Mouse (Mus musculus) liver, postnatal 0 days (tissue): ENCODE data around the gene Col5a2. TPM values are rescaled to one million over a fixed set of nuclear protein-coding genes. Genes with fewer than 3 reads are reported as not detected.
A peak's percentile ranks its signal among the peaks of the same experiment; 100 is the strongest.
"Not testable (repeated sequence)": the region's sequence is repeated elsewhere in the genome, so short reads cannot be mapped to it uniquely, and the experiment has no call there.

Source experiments
- ATAC-seq: fragments of 200-750 bp; cut with Nextera tagmentation; 2 replicates; pipeline ENCODE4 v1.8.0; 2017; ENCODE audit warnings: mild to moderate bottlenecking, moderate library complexity
- DNase-seq: peaks from one replicate; pipeline ENCODE4 v3.0.0-alpha.2; 2016
- H3K27ac ChIP-seq: fragments of 300-500 bp; sonication (generic); 2 replicates; pipeline ENCODE4 v1.5.1; 2014; ENCODE audit warnings: antibody characterized with exemption, moderate library complexity, mild to moderate bottlenecking, low read depth
- H3K27me3 ChIP-seq: fragments of 300-500 bp; sonication (generic); 2 replicates; pipeline ENCODE4 v1.6.1; 2014; ENCODE audit warnings: low read length, control low read depth, mixed read lengths; ENCODE audit not compliant: insufficient read depth
- H3K36me3 ChIP-seq: fragments of 300-500 bp; sonication (generic); replicated peaks from 2 replicates; pipeline ENCODE4 v1.6.1; 2014; ENCODE audit warnings: mild to moderate bottlenecking, control low read depth, low read length, moderate library complexity, mixed read lengths; ENCODE audit not compliant: insufficient read depth
- H3K4me1 ChIP-seq: fragments of 300-500 bp; sonication (generic); 2 replicates; pipeline ENCODE4 v1.6.1; 2014; ENCODE audit warnings: antibody characterized with exemption, mild to moderate bottlenecking, control low read depth; ENCODE audit not compliant: insufficient read depth
- H3K4me2 ChIP-seq: fragments of 300-500 bp; sonication (generic); 2 replicates; pipeline ENCODE4 v1.6.1; 2014; ENCODE audit warnings: low read depth, mild to moderate bottlenecking, low read length, moderate library complexity, mixed read lengths
- H3K4me3 ChIP-seq: fragments of 300-500 bp; sonication (generic); 2 replicates; pipeline ENCODE4 v1.5.1; 2014; ENCODE audit warnings: low read depth, low read length
- H3K9ac ChIP-seq: fragments of 300-500 bp; sonication (generic); replicated peaks from 2 replicates; pipeline ENCODE4 v1.6.1; 2014; ENCODE audit warnings: mild to moderate bottlenecking, moderate library complexity
- H3K9me3 ChIP-seq: fragments of 300-500 bp; sonication (generic); 2 replicates; pipeline ENCODE4 v1.6.1; 2016; ENCODE audit warnings: mild to moderate bottlenecking, control low read depth, low read length, mixed read lengths
- CTCF ChIP-seq: sonication (generic); IDR thresholded peaks from 2 replicates; pipeline ENCODE4 v1.5.1; 2016; ENCODE audit warnings: antibody characterized with exemption, low read depth
- EP300 ChIP-seq: IDR thresholded peaks from 2 replicates; pipeline ENCODE4 v1.6.1; 2016; ENCODE audit warnings: antibody characterized with exemption, low read depth, mild to moderate bottlenecking
- WGBS: fragments of 180-500 bp; shearing (Covaris S2); extraction: QIAGEN DNeasy Blood & Tissue Kit; methylation state at CpG from one replicate; pipeline ENCODE4 v1.1.7; 2014; ENCODE audit not compliant: insufficient replicate concordance; 5-methylcytosine and 5-hydroxymethylcytosine counted together
- polyA plus RNA-seq: library from polyadenylated mRNA; unstranded; fragments of >200 nt; fragmentation: Nextera tagmentation; extraction: Ambion mirVana; gene quantifications from 2 replicates; pipeline ENCODE4 v1.2.1, GENCODE M21; 2015

Gene Col5a2
- 4.6 and 5.2 TPM in 2 replicates for polyA plus RNA-seq

GRCm38 (mm10) chr1:45502865-45503332 is at the start of gene Col5a2:
Gene Col5a2 (minus strand): TSS chr1:45503282.
- Histone ChIP-seq H3K36me3 (no peaks in the 10 kb centered on the region), H3K4me2 (peak within 1 kb of the TSS; percentile 16; the same call in 1 of the 2 replicates), H3K27ac (no peak within 1 kb of the TSS), H3K27me3 (no peaks in the 10 kb centered on the region; the same call in 1 of the 2 replicates), H3K9me3 (no peaks in the 10 kb centered on the region), H3K9ac (0 out of 2 replicates have a peak within 1 kb of the TSS, but pooled peaks have one; percentile 12), H3K4me1 (no peaks in the 10 kb centered on the region), H3K4me3 (peak within 1 kb of the TSS; percentile 31)
- DNase-seq (no peak), ATAC-seq (no peak)
- WGBS, result 17% methylated on average over 12 of the region's 12 CpGs
- no peak for TF ChIP-seq CTCF
- no peak for TF ChIP-seq EP300

- H3K36me3 ChIP-seq, result no peaks in the 10 kb centered on the region
- DNase-seq, result no peak
- no peaks in the 10 kb centered on the region for H3K9me3 ChIP-seq
- no peak overlapping the region for H3K27ac ChIP-seq
- WGBS, result 70% methylated on average over 4 of the region's 4 CpGs
- no peak for TF ChIP-seq EP300
- TF ChIP-seq CTCF, result no peak
- H3K4me1 ChIP-seq, result no peaks in the 10 kb centered on the region
- no peak for ATAC-seq
- H3K27me3 ChIP-seq, result no peaks in the 10 kb centered on the region
- H3K9ac ChIP-seq, result no peak overlapping the region
- no peak overlapping the region for H3K4me3 ChIP-seq
- H3K4me2 ChIP-seq, result no peak overlapping the region
Observed at GRCm38 (mm10) chr1:45550531-45550930, 47.4 kb upstream of the Col5a2 start.

GRCm38 (mm10) chr1:45541888-45542287 is 38.8 kb upstream of the Col5a2 start:
- ATAC-seq (no peak), DNase-seq (no peak)
- Histone ChIP-seq H3K4me1 (no peaks in the 10 kb centered on the region), H3K4me2 (no peak overlapping the region), H3K27me3 (no peaks in the 10 kb centered on the region), H3K9ac (no peak overlapping the region), H3K4me3 (no peak overlapping the region), H3K9me3 (no peaks in the 10 kb centered on the region), H3K36me3 (no peaks in the 10 kb centered on the region), H3K27ac (no peak overlapping the region)
- 38% methylated on average over 1 of the region's 1 CpGs for whole genome bisulfite sequencing
- TF ChIP-seq CTCF (no peak), EP300 (no peak)

DNA sequence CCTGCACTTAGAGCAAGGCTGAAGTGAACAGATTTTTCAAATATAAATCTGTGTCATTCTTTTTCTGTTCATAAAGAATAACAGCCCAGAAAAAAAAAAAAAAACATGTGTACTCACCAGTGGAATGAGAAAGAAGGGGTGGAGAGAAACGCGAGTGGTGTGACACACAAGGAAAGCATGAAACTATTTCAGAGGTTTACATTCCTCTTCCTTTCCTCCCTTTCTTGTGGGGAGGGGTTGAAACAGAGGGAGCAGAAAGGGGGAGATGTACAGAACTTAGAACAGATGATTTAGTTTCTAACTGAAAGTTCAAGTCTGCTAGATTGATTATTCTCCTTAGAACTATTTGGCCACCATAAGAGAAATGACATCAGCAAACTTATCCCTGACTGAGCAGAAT is 38.1 kb upstream of the Col5a2 start:
- WGBS, result 64% methylated on average over 2 of the region's 2 CpGs
- no peaks in the 10 kb centered on the region for H3K36me3 ChIP-seq
- DNase-seq, result no peak
- TF ChIP-seq EP300, result no peak
- no peak for TF ChIP-seq CTCF
- H3K9me3 ChIP-seq, result no peaks in the 10 kb centered on the region
- H3K4me1 ChIP-seq, result no peaks in the 10 kb centered on the region
- no peaks in the 10 kb centered on the region for H3K27me3 ChIP-seq
- H3K4me3 ChIP-seq, result no peak overlapping the region
- H3K9ac ChIP-seq, result no peak overlapping the region
- H3K4me2 ChIP-seq, result no peak overlapping the region
- ATAC-seq, result no peak
- H3K27ac ChIP-seq, result no peak overlapping the region

GRCm38 (mm10) chr1:45531486-45531885 is 28.4 kb upstream of the Col5a2 start:
- Histone ChIP-seq H3K9me3 (no peaks in the 10 kb centered on the region), H3K9ac (no peak overlapping the region), H3K4me3 (no peak overlapping the region), H3K27me3 (no peaks in the 10 kb centered on the region), H3K4me2 (no peak overlapping the region), H3K36me3 (no peaks in the 10 kb centered on the region), H3K27ac (no peak overlapping the region), H3K4me1 (no peaks in the 10 kb centered on the region)
- WGBS, result 85% methylated on average over 2 of the region's 2 CpGs
- ATAC-seq (no peak), DNase-seq (no peak)
- no peak for TF ChIP-seq CTCF
- TF ChIP-seq EP300, result no peak

DNA sequence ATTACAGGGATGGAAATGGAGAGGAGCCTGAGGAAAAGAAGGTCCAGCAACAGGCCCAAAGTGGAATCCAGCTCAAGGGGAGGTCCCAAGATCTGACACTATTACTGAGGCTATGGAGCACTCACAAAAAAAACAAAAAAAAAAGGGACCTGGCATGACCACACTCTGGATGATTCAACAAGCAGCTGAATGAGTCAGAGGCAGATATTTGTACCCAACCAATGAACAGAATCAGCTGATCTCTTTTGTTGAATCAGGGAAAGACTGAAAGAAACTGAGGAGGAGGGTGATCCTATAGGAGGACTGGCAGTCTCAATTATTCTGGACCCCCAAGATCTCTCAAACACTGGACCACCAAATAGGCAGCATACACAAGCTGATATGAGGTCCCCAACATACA is 24.4 kb upstream of the Col5a2 start:
- not testable (repeated sequence) for H3K4me2 ChIP-seq, H3K27ac ChIP-seq, ATAC-seq, H3K9ac ChIP-seq, H3K4me3 ChIP-seq, DNase-seq, H3K4me1 ChIP-seq, H3K9me3 ChIP-seq, H3K36me3 ChIP-seq, H3K27me3 ChIP-seq

DNA sequence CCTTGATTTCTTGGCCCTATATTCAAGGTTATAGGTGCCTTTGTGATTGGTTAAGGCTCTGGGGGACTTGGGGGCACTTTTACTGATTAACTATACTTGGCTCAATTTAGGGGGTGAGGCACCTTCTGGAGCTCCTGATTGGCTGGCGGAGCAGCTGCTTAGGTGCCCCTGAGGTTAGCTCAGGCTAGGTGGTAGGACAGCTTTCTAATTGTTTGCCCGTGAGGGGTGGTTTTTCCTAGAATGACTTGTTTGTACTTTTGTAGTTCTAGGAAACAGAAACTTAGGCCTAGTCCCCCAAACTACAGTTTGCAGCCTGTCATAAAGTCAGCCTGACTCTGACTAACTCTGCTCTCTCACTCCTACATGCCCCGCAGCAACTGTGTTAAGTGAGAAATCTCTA is 20.5 kb upstream of the Col5a2 start:
- H3K4me1 ChIP-seq, result no peaks in the 10 kb centered on the region
- H3K4me2 ChIP-seq, result no peak overlapping the region
- DNase-seq, result no peak
- no peak overlapping the region for H3K27ac ChIP-seq
- no peaks in the 10 kb centered on the region for H3K27me3 ChIP-seq
- no peak overlapping the region for H3K9ac ChIP-seq
- ATAC-seq, result no peak
- no peak overlapping the region for H3K4me3 ChIP-seq
- 75% methylated on average over 3 of the region's 3 CpGs for WGBS
- no peaks in the 10 kb centered on the region for H3K36me3 ChIP-seq
- H3K9me3 ChIP-seq, result no peaks in the 10 kb centered on the region
- TF ChIP-seq EP300 (no peak), CTCF (no peak)
